Mouse (Mus musculus) G1E (cell line): ENCODE measurements at regions not wholly inside any gene's neighbourhood (a gene's known extent, or its start where the extent isn't known, plus 50 kb on each side); places are given as distances from the start of the nearest gene placed in this dataset.
"Not testable (repeated sequence)": the region's sequence is repeated elsewhere in the genome, so short reads cannot be mapped to it uniquely, and the experiment has no call there.

Experiments
- ATAC-seq: 2 replicates; pipeline ENCODE4 v1.8.0; 2016; ENCODE audit warnings: mild to moderate bottlenecking; ENCODE audit not compliant: insufficient number of reproducible peaks, poor library complexity, low FRiP score, severe bottlenecking; ENCODE audit errors: extremely low read depth
- DNase-seq: peaks from one replicate; pipeline ENCODE4 v3.0.0; 2012; ENCODE audit warnings: low spot score
- H3K27me3 ChIP-seq: 2 replicates; pipeline ENCODE4 v1.6.1; 2012; ENCODE audit warnings: mild to moderate bottlenecking, low read length, inconsistent platforms; ENCODE audit not compliant: insufficient read depth
- H3K36me3 ChIP-seq: replicated peaks from 2 replicates; pipeline ENCODE3; 2012; ENCODE audit warnings: mild to moderate bottlenecking, inconsistent platforms
- H3K4me1 ChIP-seq: 2 replicates; pipeline ENCODE4 v1.6.1; 2012; ENCODE audit warnings: low read depth, low read length, inconsistent platforms, mixed read lengths; ENCODE audit not compliant: insufficient read depth
- H3K4me3 ChIP-seq: 2 replicates; pipeline ENCODE4 v1.5.1; 2012; ENCODE audit warnings: low read depth, mild to moderate bottlenecking, inconsistent platforms, low read length, moderate library complexity, mixed read lengths
- H3K9me3 ChIP-seq: replicated peaks from 2 replicates; pipeline ENCODE4 v1.6.1; 2012; ENCODE audit warnings: inconsistent platforms
- CTCF ChIP-seq: IDR thresholded peaks from 2 replicates; pipeline ENCODE4 v1.5.1; 2012; ENCODE audit warnings: low read depth, low read length, inconsistent platforms, mixed read lengths
- GATA1 ChIP-seq: IDR thresholded peaks from 2 replicates; pipeline ENCODE4 v1.6.1; 2012; ENCODE audit warnings: borderline replicate concordance, low read length, inconsistent platforms, mixed read lengths
- GATA2 ChIP-seq: IDR thresholded peaks from 2 replicates; pipeline ENCODE4 v1.6.1; 2012; ENCODE audit warnings: low read depth, low read length, inconsistent platforms, borderline replicate concordance
- POLR2AphosphoS5 ChIP-seq: IDR thresholded peaks from 2 replicates; pipeline ENCODE4 v1.6.1; 2012; ENCODE audit warnings: low read depth, low read length, inconsistent platforms; ENCODE audit not compliant: insufficient replicate concordance
- TAL1 ChIP-seq: conservative IDR thresholded peaks from 2 replicates; pipeline ENCODE4 v1.6.1; 2012; ENCODE audit warnings: low read depth, low read length, inconsistent platforms, mixed read lengths

GRCm38 (mm10) chr15:92973651-92974229, 301.2 kb downstream of the Gxylt1 start:
- TF ChIP-seq GATA1 (no peak), TAL1 (no peak), POLR2AphosphoS5 (no peak), GATA2 (no peak), CTCF (no peak)
- Histone ChIP-seq H3K9me3 (peaks cover 56% of the 10 kb centered on the region), H3K4me1 (no peaks in the 10 kb centered on the region), H3K27me3 (no peaks in the 10 kb centered on the region), H3K4me3 (no peak overlapping the region), H3K36me3 (no peaks in the 10 kb centered on the region)
- no peak for DNase-seq
- no peak for ATAC-seq

GRCm38 (mm10) chr15:92965556-92965955, 309.4 kb downstream of the Gxylt1 start:
- Histone ChIP-seq H3K36me3 (no peaks in the 10 kb centered on the region), H3K27me3 (no peaks in the 10 kb centered on the region), H3K4me1 (no peaks in the 10 kb centered on the region), H3K4me3 (no peak overlapping the region), H3K9me3 (peaks cover 39% of the 10 kb centered on the region)
- TF ChIP-seq CTCF (no peak), GATA2 (no peak), GATA1 (no peak), TAL1 (no peak), POLR2AphosphoS5 (no peak)
- DNase-seq (no peak), ATAC-seq (no peak)

GRCm38 (mm10) chr15:92964901-92965300, 310.1 kb downstream of the Gxylt1 start:
- Histone ChIP-seq H3K36me3 (no peaks in the 10 kb centered on the region), H3K4me1 (no peaks in the 10 kb centered on the region), H3K4me3 (no peak overlapping the region), H3K9me3 (peaks cover 36% of the 10 kb centered on the region), H3K27me3 (no peaks in the 10 kb centered on the region)
- no peak for TF ChIP-seq CTCF
- TF ChIP-seq GATA2, result no peak
- TF ChIP-seq GATA1, result no peak
- TF ChIP-seq POLR2AphosphoS5, result no peak
- TF ChIP-seq TAL1, result no peak
- no peak for ATAC-seq
- DNase-seq, result no peak

GRCm38 (mm10) chr15:92964131-92964530, 310.8 kb downstream of the Gxylt1 start:
- ATAC-seq, result no peak

GRCm38 (mm10) chr15:92950912-92951311, 324.1 kb downstream of the Gxylt1 start:
- not testable (repeated sequence) for H3K4me3 ChIP-seq, H3K4me1 ChIP-seq, H3K36me3 ChIP-seq, H3K27me3 ChIP-seq, ATAC-seq, DNase-seq
- H3K9me3 ChIP-seq, result peaks cover 25% of the 10 kb centered on the region

More at GRCm38 (mm10) chr15:92964131-92964530, 310.8 kb downstream of the Gxylt1 start:
- TF ChIP-seq GATA2 (no peak), CTCF (no peak), POLR2AphosphoS5 (no peak), GATA1 (no peak), TAL1 (no peak)
- peaks cover 29% of the 10 kb centered on the region for H3K9me3 ChIP-seq
- no peaks in the 10 kb centered on the region for H3K27me3 ChIP-seq
- no peaks in the 10 kb centered on the region for H3K4me1 ChIP-seq
- no peak for DNase-seq
- no peaks in the 10 kb centered on the region for H3K36me3 ChIP-seq
- no peak overlapping the region for H3K4me3 ChIP-seq

GRCm38 (mm10) chr15:92946216-92946615, 328.8 kb downstream of the Gxylt1 start:
- Histone ChIP-seq H3K4me1 (no peaks in the 10 kb centered on the region), H3K4me3 (no peak overlapping the region), H3K9me3 (peaks cover 38% of the 10 kb centered on the region), H3K36me3 (no peaks in the 10 kb centered on the region), H3K27me3 (no peaks in the 10 kb centered on the region)
- ATAC-seq (no peak), DNase-seq (no peak)
- no peak for TF ChIP-seq POLR2AphosphoS5
- no peak for TF ChIP-seq GATA2
- no peak for TF ChIP-seq TAL1
- no peak for TF ChIP-seq CTCF

- H3K4me1 ChIP-seq, result no peaks in the 10 kb centered on the region
- H3K4me3 ChIP-seq, result no peak overlapping the region
- no peak for TF ChIP-seq CTCF
- no peak for TF ChIP-seq POLR2AphosphoS5
- TF ChIP-seq TAL1, result no peak
- TF ChIP-seq GATA2, result no peak
- no peak for TF ChIP-seq GATA1
- DNase-seq (no peak), ATAC-seq (no peak)
- H3K36me3 ChIP-seq, result no peaks in the 10 kb centered on the region
- peaks cover 34% of the 10 kb centered on the region for H3K9me3 ChIP-seq
- no peaks in the 10 kb centered on the region for H3K27me3 ChIP-seq
Measured at GRCm38 (mm10) chr15:92903821-92904220, 371.2 kb downstream of the Gxylt1 start.
